Mouse (Mus musculus) leukemia stem cell, adult 10-12 weeks (primary cell): ENCODE measurements around the gene Lck. TPM values are rescaled to one million over a fixed set of nuclear protein-coding genes. Genes with fewer than 3 reads are reported as not detected.

ENCODE experiments used
- polyA plus RNA-seq: library from polyadenylated mRNA; stranded (reverse); fragments of >175 nt; gene quantifications from 2 replicates; pipeline ENCODE4 v1.2.3, GENCODE M21; 2012; ENCODE audit warnings: low replicate concordance

Lck gene
- 13.3 and 17.6 TPM in 2 replicates for polyA plus RNA-seq

DNA sequence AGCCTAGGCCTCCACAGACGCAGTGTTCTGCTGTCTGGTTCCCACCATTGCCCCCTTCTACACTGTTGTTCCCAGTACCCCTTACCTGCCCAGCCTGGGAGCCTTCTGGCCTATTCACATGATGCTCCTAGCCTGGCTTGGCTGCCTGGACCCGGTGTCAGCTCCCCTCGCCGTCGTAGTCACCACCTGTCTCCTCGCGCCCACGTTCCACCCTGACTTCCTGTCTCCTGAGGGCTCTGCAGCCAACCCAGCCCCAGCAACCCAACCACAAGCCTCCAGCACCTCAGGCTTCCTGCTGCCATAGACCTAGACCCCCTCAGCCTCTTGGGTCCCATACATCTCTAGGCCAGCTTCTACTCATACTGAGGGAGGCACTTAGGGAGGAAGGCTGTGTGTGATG lies at the start of gene Lck:
TSS of gene Lck (minus strand) at position 212 of the 400 bp plus-strand sequence.

DNA sequence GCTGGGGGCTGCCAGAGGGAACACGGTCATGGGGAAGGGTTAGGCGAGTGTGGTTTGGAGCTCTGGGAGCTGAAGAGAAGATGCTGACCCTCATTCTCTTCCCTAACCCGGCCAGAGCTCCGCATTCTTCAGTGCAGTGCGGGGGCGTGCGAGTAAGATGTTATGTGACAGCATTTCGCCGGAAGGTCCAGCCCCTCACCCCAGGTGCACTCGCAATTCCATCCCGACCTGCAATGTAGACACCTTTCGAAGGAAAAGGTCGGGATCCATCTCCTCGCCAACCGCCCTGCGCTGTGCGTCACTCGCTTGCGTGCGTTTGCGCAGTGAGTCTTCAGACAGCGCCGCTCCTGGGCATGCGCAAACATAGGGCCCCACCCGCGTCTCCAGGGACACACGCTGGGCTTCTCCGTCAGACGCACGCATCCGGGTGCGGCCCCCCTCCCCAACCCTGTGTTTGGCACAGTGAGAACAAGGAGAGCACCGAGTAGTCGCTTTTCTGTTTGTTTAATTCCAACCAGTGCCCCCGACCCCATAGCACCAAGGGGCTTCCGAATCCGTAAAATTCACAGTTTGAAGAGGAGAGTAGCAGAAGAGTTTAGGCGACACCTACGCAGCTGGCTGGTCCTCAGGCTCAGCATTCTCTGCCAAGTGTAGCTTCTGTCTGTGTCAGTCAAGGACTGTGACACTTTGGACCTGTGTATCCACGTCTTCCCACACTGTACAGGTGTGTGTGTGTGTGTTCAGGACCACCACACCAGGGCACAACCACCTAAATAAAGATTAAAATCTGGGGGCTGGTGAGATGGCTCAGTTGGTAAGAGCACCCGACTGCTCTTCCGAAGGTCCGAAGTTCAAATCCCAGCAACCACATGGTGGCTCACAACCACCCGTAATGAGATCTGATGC lies 45.6 kb upstream of the Lck start, which contains the start of gene Iqcc:
TSS of gene Iqcc (minus strand) at position 314 of the 906 bp plus-strand sequence.

DNA sequence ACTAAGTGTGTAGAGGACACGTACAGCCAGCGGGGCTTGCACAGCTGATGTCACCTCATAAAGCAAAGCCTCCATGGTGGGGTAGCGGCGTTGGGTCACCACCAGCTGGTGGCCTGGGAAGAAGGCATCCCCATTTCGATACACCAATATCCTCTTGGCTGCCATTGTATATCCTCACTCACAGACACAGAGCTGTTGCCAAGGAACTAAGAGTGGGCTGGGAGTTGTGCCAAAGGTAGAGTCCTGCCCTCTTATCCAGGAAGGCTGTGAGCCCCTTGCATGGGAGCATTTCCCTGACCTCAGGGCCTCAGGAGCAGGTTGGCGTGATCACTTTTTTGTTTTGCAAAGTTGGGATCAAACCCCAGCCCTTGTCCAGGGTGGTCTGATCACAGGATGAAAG lies 40.7 kb upstream of the Lck start, which contains the start of gene Dcdc2b:
TSS of gene Dcdc2b (minus strand) at position 165 of the 400 bp plus-strand sequence.

DNA sequence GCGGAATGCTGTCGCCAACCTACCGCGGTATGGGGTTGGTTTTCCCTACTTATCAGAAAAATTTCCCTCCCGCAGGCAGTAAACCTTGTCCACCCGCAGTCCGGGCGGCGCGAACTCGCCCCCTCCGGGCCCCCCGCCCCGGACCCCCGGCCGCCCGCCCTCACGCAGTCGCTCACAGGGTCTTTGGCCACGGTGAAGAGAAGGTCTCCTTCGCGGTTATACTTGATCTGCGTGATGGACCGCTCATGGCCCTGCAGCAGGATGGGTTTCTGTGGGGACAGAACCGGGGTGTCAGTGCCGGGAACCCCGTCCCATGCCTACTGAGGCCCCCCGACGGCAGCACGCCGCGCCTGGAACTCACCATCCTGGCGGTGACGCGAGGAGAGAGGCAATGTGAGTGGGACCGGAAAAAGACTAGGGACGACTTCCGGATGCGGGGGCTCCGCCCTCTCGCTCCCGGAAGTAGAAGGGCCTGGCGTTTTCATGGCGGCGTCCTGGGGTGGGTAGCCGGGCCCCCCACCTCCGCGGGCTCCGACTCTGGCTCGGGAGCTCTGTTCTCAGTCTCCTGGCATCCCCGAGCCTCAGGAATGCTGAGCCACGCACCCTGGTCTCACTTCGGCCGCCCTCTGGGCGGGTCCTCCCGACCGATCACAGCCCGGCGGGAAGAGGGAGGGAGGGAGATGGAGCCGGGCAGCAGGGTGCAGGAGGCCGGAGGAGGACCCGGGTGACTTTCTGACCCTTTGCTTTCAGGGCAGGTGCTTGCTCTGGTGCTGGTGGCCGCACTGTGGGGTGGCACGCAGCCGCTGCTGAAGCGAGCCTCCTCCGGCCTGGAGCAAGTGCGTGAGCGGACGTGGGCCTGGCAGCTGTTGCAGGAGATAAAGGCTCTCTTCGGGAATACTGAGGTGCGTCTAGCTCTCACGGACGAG lies 27.1 kb upstream of the Lck start, which contains the start of the genes Eif3i and Tmem234:
TSS of gene Eif3i (minus strand) at position 416 of the 926 bp plus-strand sequence.
TSS of gene Tmem234 (plus strand) at position 436 of the 926 bp plus-strand sequence.

DNA sequence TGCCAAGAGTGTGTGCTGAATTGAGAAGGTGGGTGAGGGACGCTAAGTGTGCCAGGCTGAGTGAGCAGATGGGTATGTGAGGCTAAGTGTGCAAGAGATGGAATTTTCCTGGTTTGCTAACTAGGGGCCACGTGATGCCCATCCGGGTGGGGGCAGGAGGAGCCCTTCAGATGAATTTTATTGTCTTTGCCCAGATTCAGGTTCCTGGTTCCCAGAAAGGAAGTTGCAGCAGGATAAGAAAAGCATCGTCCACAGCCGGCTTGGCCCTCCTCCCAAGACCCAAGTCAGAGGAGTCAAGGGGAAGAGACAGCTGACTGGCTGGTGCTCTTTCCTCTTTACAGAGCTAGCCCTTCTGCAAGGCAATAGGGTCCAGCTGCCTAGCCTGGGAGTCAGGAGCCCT lies 5.0 kb upstream of the Lck start, which contains the start of gene Fam167b:
TSS of gene Fam167b (minus strand) at position 84 of the 400 bp plus-strand sequence.

DNA sequence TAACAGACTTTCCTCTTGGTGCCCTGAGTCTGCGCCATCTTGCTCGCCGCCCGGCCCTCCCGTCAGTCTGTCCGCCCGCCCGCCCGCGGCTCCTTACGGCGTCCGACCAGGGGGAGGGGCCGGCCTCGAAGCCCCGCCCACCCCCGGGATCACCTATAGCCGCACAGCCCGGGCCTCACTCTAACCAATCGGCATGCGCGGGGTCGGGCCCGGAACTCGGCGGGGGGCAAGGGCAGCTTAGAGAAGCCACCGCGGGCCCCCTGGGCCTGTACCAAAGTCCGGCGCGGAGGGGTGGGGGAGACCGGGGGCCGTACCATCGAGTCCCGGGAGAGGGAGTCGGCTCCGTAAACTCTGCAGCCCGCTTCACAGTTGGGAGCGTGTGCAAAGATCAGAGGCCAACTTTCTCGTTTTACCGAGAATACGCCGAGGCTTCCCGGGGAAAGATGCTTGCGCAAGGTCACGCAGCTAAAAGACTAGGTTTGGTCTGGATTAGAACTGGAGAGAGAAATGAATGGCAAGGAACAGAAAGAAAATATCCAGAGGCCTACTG lies 30.8 kb downstream of the Lck start, which contains the start of gene Hdac1:
TSS of gene Hdac1 (minus strand) at position 122 of the 550 bp plus-strand sequence.

DNA sequence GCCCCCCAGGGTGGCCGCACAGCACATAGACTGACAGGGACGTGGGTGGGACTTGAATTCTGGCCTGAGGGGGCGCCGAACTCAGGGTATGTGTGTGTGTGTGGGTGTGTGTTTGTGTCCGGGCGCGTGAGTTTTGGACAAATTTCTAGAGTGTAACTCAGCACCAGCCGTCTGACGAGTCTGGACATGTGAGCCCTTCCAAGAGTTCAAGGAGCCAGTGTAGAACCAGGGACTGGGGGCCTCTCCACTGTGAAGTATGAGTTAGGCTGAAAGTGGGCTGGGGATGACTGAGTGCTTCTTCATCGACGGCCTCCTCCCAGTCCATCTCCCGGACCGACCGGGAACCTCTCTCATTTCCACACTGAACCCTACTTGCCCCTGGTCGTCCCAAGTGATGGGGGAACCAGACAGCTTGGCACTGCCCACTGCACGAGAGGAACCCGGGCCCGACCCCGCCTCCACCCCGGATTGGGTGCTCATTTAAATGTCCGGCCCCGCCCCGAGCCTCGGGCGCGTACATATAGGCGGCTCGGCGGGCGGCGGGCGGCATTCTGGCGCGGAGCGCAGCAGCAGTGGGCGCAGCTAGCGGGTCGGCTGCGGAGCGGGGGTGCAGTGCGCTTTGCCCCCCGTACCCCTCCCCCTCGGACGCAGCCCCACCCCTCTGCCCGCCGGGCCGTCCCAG lies 60.2 kb downstream of the Lck start, which contains the start of gene Marcksl1:
TSS of gene Marcksl1 (plus strand) at position 496 of the 682 bp plus-strand sequence.

Other genes with a start within 250 kb of the Lck start
- gene Rbbp4, start 238.3 kb downstream of the Lck start, polyA plus RNA-seq, result 17.5 and 21.9 TPM in 2 replicates
- 1.3 and 1.9 TPM in 2 replicates for gene Zbtb8os, start 237.9 kb downstream of the Lck start, polyA plus RNA-seq
- gene Zbtb8a, start 195.5 kb downstream of the Lck start, polyA plus RNA-seq, result 1.1 and 2.3 TPM in 2 replicates
- gene Zbtb8b, start 132.8 kb downstream of the Lck start, polyA plus RNA-seq, result not detected in 2 replicates
- gene Bsdc1, start 112.1 kb downstream of the Lck start, polyA plus RNA-seq, result 37.4 and 50.9 TPM in 2 replicates
- not detected in 2 replicates for gene Tssk3, start 82.6 kb downstream of the Lck start, polyA plus RNA-seq
- 4.0 and 17.3 TPM in 2 replicates for gene Fam229a, start 82.5 kb downstream of the Lck start, polyA plus RNA-seq
- gene Marcksl1, start 60.1 kb downstream of the Lck start, polyA plus RNA-seq, result 28.8 and 91.9 TPM in 2 replicates
- 26.0 and 75.3 TPM in 2 replicates for gene Hdac1, start 30.9 kb downstream of the Lck start, polyA plus RNA-seq
- 1.8 and 2.0 TPM in 2 replicates for gene Fam167b, start 4.9 kb upstream of the Lck start, polyA plus RNA-seq
- gene Eif3i, start 27.0 kb upstream of the Lck start, polyA plus RNA-seq, result 55.8 and 125 TPM in 2 replicates
- gene Tmem234, start 27.0 kb upstream of the Lck start, polyA plus RNA-seq, result 229 and 293 TPM in 2 replicates
- 0.60 TPM in 1 of 2 replicates, not detected in the other for gene Dcdc2b, start 40.6 kb upstream of the Lck start, polyA plus RNA-seq
- 4.0 and 5.9 TPM in 2 replicates for gene Iqcc, start 45.5 kb upstream of the Lck start, polyA plus RNA-seq
- gene Ccdc28b, start 50.3 kb upstream of the Lck start, polyA plus RNA-seq, result 9.9 and 21.2 TPM in 2 replicates
- 48.8 and 58.1 TPM in 2 replicates for gene Txlna, start 67.4 kb upstream of the Lck start, polyA plus RNA-seq
- gene Kpna6, start 99.1 kb upstream of the Lck start, polyA plus RNA-seq, result 24.0 and 24.3 TPM in 2 replicates
- gene Tmem39b, start 123.2 kb upstream of the Lck start, polyA plus RNA-seq, result 43.2 and 83.9 TPM in 2 replicates
- gene Khdrbs1, start 168.7 kb upstream of the Lck start, polyA plus RNA-seq, result 208 and 269 TPM in 2 replicates
- 38.9 and 43.7 TPM in 2 replicates for gene Ptp4a2, start 237.6 kb upstream of the Lck start, polyA plus RNA-seq